Mouse (Mus musculus) megakaryocyte-erythroid progenitor cell, adult 5-6 weeks (primary cell): ENCODE measurements around the gene Tpk1. TPM values are rescaled to one million over a fixed set of nuclear protein-coding genes. Genes with fewer than 3 reads are reported as not detected.
"Not testable (repeated sequence)": the region's sequence is repeated elsewhere in the genome, so short reads cannot be mapped to it uniquely, and the experiment has no call there.

ENCODE experiments used
- ATAC-seq: replicated peaks from 2 replicates; pipeline ENCODE4 v1.8.0; 2016; ENCODE audit warnings: mild to moderate bottlenecking, inconsistent platforms; ENCODE audit not compliant: severe bottlenecking, poor library complexity, low FRiP score, low TSS enrichment
- total RNA-seq, 2 experiments: library from RNA; stranded (forward) in 1 of 2; stranded (reverse) in 1 of 2; fragments of 200-1000, 215-1000 nt in 1 of 2; fragments of >200 nt in 1 of 2; fragmentation: Nextera tagmentation in 1 of 2; gene quantifications; 2 replicates each; pipeline ENCODE4 v1.2.3; 2014 to 2017

Gene Tpk1
- total RNA-seq, 2 experiments from 2014 or later: 10.3 to 12.0 TPM

DNA sequence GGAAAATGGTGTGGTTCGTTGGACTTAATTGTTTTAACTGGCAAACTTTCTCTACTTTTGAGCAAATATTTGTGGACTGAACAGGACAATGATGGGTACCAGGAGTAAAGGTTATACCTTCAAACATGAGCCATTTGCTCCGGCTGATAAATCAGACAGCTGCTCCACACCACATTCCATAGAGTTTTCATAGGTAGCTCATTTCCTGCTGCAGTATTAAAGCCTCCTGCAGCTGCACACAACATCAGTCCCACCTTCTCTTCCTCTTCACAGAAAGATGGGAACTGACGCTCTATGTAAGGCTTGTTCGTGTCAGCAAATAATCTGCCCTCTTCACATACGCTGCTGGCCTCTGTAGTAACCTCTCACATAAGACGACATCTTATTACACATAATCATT is 22.4 kb downstream of the Tpk1 start:
- no peak for ATAC-seq

- 0 out of 2 replicates have a peak, but pooled peaks have one; percentile 61 for ATAC-seq
These were observed 23.7 kb downstream of the Tpk1 start for GRCm38 (mm10) chr6:43642375-43642774.

DNA sequence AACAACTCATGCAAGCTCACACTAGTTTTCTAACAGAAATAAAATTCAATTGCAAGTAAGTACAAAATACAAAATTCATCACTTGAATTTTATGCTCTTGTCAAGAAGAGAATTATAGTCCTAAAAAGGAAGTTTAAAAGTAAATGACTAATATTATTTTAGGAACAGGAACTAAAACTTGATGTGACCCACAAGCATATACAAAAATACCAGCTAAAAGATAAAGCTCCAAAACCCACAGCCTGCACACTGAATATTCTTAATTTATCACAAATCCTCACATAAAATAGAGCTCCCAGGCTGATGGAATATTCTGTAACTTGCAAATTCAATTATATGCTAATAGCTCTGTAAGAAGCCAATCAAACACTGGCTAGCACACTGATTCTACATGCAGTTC is 25.5 kb downstream of the Tpk1 start:
- no peak for ATAC-seq

DNA sequence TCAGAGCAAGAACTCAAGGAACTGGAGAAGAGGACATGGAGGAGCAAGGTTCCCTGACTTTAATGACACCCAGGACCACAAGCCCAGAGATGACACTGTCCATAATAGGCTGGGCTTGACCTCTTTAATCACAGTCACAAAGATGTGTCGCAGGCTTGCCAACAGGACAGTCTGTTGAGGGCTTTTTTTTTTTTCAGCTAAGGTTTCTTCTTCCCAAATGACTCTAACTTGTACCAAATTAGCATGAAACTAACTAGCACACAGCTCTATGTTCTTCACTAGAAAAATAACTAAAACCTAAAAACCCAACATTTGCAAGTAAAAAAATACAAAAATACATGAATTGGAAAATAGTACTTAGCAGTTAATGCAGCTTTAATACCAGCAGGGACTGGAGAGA is 27.2 kb downstream of the Tpk1 start:
- no peak for ATAC-seq

GRCm38 (mm10) chr6:43638119-43638518 is 28.0 kb downstream of the Tpk1 start:
- no peak for ATAC-seq

DNA sequence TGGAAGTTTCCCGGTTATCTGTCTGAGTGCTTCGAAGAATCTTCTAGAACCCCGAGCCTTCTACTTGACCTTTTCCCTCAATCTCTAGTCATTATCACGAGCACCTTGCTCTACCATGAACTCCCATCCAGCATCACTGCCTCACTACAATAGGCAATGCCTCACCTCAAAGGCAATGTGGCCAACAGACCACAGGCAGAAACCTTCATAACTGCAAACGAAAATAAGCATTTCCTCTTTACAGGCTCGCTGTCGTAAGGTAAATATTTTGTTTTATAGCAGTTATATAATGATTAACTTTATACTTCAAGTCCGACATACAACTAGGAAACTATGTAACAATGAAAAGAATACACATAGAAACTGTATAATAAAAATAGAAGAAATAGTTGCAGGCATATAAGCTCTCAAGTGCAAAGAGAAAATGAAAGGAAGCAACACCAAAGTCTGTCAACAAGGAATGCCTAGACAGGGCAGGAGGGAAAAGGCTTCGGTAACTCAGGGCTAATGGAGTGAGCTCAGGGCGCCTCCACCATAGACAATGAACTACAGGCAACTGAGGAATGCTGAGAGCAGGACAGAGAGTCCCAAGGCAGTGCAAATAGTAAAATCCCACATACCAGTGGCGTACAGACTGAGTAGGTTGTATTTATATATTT is 29.0 kb downstream of the Tpk1 start:
- ATAC-seq: peak; percentile 60

DNA sequence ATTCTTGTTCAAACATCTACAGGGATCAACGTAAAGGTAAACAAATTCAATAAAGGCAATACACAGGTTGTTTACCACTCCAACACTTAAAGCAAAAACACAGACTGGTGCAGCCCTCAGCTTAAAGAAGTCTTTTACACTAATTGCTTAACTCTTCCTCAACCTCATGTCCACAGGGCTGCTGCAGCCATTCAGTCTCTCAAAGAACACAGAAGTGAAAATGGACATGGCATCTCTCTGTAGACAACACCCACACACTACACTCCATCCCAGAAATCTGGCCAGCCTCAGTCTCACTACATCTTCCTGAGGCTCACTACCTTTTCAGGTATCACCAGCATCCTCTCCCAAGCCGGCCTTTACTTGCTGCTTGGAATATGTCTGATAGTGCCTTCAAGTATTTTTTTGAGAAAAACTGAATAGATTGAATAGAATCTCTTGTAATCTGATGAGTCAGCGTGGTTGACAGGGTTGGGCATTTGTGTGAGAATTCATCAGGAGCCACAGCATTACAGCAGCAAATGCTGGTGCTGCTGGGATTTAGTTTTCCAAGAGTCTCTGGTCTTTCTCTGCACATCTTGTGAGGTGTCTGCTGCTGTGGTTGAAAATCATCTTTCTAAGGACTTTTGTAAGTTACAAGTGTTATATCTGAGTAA is 32.6 kb downstream of the Tpk1 start:
- no peak for ATAC-seq

DNA sequence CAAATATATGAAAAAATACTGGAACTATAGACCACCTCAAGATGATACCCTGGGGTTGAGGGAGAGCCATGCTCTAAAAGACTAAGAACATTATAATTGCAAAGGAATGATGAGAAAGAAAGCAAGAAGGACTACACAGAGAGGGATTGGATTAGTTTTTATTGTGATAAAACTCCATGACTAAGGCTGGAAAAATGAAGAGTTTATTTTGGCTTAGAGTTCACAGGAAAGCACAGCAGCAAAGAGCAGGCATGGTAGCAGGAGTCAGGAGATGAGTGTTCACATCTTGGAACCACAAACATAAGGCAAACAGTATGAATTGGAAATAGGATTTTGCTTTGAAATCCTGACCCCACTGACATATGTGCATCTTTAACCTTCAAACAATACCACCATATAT is 33.2 kb downstream of the Tpk1 start:
- ATAC-seq: no peak

DNA sequence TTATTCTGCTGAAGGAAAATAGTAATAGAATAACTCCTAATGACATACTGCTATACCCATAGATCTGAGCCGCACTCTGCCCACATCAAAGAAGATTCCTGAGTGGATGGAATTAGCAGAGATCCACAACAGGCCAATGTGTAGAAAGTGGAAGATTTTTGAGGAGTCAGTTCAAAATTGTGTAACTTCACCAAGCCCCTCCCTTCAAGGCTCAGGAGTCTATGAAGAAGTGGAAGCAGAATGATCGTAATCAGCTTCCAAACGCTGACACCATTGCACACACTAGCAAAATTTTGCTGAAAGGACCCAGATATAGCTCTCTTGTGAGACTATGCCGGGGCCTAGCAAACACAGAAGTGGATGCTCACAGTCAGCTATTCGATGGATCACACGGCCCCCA is 42.6 kb downstream of the Tpk1 start:
- ATAC-seq: not testable (repeated sequence)

DNA sequence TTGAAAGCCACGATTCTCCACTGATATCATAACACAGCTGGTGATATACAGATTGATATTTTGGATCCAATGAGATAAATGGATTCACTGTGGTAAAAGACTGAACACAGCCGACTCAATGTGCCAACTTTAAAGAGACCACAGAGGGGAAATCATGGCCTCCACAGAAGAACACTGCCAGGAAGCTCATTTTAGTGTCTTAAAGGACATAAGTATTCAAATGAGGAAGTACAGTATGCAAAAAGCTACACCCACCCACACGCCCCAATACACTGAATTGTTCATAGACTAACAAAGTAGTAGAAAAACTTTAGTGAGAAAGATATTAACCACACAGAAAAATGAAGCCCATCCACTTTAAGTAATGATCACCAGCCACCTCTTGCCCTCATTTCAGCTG is 46.8 kb downstream of the Tpk1 start:
- ATAC-seq: no peak

DNA sequence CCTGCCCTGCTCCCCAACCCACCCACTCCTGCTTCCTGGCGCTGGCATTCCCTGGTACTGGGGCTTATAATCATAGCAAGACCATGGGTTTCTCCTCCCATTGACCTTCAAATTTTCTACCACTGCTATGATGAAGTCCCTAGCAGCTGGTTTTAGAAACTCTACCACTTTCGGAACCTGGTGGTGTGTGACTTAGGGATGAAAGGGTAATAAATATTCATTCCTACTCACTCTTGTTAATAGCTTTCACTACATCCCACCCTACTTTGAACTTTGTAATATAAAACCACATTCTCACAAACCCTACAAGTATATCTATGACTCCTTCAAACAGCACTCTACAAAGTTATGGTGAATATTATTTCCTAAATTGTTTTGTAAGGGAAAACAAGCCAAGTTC is 54.3 kb downstream of the Tpk1 start:
- no peak for ATAC-seq

DNA sequence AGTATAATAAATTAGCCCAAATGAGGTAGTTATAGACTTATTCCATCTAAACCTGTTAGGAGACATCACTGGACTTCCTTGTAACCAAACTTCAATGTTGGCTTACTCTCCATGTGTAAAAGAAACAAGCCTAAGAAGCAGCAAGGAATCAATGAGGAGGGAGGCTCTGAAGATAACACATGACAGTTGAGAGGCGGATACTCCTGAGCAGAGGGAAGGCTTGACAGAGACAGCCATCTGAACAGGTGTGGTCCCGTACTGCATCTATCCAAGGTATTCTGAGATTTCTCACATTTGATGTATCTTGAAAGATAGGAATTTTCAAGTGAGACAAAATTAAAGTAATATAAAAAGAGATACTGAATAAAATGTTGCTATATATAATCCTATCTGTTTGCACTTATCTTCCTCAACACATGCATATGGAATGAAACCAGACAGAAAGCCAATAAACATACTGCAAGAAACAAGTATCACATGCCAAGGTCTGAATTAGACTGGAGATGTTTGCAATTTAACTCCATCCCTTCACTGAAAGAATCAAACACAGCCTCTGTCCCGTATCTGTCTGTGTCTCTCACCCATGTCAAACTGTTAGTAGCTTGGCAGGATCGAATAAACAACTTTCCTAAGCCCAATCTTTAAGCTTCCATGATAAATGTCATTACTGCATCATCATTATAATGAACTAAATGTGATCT is 75.1 kb downstream of the Tpk1 start:
- ATAC-seq: no peak

GRCm38 (mm10) chr6:43585274-43585673 is 80.8 kb downstream of the Tpk1 start:
- no peak for ATAC-seq

GRCm38 (mm10) chr6:43581809-43582208 is 84.3 kb downstream of the Tpk1 start:
- ATAC-seq: no peak

GRCm38 (mm10) chr6:43567885-43568284 is 98.2 kb downstream of the Tpk1 start:
- no peak for ATAC-seq

DNA sequence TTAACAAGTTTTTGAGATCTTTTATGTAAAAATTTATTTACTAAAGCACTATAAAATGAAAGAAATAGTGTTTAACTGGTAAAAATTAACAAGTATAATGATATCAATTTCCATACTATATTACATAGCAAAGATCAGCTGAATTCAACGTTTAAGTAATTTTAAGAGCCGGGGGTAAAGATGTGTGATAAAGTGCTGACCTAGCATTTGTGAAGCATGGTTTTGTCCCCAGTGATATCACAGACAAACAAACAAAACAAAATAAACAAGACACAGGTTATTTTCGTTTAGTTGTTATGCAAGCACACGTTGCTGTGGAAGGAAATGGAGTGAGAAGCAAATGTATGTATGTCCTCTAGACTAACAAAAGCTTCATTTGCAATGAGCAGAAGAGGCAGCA is 103.6 kb downstream of the Tpk1 start:
- no peak for ATAC-seq

DNA sequence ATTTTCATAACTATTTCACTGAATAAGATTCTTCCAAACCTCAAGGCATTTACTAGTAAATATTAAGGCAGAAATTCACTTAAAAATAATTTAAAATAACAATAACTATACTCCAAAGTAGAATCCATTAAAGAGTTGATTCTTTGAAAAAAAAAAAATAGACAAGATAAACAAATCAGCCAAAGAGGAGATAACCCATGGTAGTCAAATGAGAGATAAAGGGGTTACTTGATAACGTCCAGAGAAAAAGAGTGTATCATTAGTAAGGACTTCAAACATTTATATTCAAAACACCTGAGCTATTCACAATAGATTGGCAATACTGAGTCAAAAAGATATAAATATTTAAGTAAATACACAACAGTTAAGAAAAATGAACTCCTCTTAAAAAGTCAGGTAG is 114.7 kb downstream of the Tpk1 start:
- no peak for ATAC-seq

- ATAC-seq: no peak
These were observed 119.5 kb downstream of the Tpk1 start for GRCm38 (mm10) chr6:43546537-43546936.

GRCm38 (mm10) chr6:43537252-43537870 is 128.7 kb downstream of the Tpk1 start:
- ATAC-seq: no peak

GRCm38 (mm10) chr6:43535459-43535858 is 130.6 kb downstream of the Tpk1 start:
- no peak for ATAC-seq
